Mouse (Mus musculus) lung, adult 2 months (tissue): ENCODE data around the gene Gm609.

Source experiments
- CTCF ChIP-seq: fragments of 200-500 bp; IDR thresholded peaks from 2 replicates; pipeline ENCODE4 v1.5.1; 2011; ENCODE audit warnings: mild to moderate bottlenecking, low read length, control low read depth; ENCODE audit not compliant: insufficient read depth
- POLR2A ChIP-seq: fragments of 200-500 bp; IDR thresholded peaks from 2 replicates; pipeline ENCODE4 v1.6.1; 2011; ENCODE audit warnings: low read depth, mild to moderate bottlenecking, control low read depth, low read length, borderline replicate concordance; ENCODE audit errors: extremely low read depth

- no peak for TF ChIP-seq POLR2A
- TF ChIP-seq CTCF: no peak
Observed at GRCm38 (mm10) chr16:45402036-45402435, 90.7 kb downstream of the Gm609 start.
